Mouse (Mus musculus): ENCODE results near the gene Tas2r122.
"Not testable (repeated sequence)": the region's sequence is repeated elsewhere in the genome, so short reads cannot be mapped to it uniquely, and the experiment has no call there.

Gene Tas2r122

GRCm38 (mm10) chr6:132711828-132712227 is at the start of gene Tas2r122:
TSS of gene Tas2r122 (minus strand) at chr6:132711928.
- no peak for DNase-seq (ENCODE audit: low read depth, low spot score)

DNA sequence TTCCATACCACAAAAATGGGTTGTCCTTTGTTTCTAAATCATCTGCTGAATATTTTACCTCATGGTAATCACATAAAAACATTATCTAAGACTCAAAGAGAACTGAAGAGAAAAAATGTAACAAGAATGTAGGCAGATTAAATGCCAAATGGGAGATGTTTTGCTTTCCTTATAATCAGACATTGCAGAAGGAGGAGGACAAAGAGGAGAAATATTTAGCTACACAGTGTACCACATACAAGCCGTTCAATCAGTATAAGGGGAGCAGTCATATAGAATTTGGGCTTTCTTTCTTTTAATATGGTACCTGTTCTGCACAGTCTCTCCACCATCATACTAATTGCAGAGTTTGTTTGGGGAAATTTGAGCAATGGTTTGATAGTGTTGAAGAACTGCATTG is 42.7 kb upstream of the Tas2r122 start, which contains the start of gene Tas2r124:
Gene Tas2r124, plus strand, starts transcription at position 301 of the 400 bp plus-strand sequence.
- DNase-seq (ENCODE audit: low read depth, low spot score) = no peak

DNA sequence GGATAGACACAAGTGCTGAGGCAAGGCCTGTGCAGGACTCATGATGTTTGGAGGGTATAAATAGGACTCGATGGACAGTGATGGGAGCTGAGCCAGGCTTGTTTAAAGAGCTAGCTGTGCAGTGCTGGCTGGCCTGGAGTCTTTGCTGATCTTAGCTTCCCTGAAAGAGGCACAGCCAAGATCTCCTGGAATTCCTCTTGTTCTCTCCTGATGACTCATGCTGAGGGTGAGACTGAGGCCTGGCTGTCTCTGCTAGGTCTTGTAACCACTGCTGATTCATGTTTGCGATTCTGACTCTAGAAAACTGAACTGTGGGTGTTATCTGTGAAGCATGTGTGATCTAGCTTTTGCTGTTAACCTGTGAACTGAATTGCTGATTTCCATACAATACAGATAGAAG is 38.5 kb upstream of the Tas2r122 start:
- DNase-seq (ENCODE audit: low read depth, low spot score) = no peak

GRCm38 (mm10) chr6:132737935-132738334 is 26.2 kb upstream of the Tas2r122 start, which contains the start of gene Tas2r115:
TSS of gene Tas2r115 (minus strand) at chr6:132738035.
- no peak for DNase-seq (ENCODE audit: low read depth, low spot score)

DNA sequence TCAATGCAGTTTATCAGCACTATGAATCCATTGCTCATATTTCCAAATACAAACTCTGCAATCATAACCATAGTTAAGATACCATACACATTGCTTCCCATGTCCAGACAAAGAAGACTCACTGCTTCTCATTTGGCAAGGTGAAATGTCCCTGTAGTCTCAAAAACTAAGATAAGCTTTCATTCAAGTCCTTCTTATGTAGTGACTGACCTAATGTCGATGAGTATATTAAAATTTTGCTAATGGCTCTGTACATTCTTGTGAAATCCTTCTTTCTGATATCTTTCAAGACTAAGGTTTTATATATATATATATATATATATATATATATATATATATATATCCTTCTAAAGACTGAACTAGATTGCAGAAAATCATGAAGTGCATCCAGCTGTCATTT is 10.8 kb downstream of the Tas2r122 start, which contains the start of gene Tas2r121:
Gene Tas2r121, minus strand, starts transcription at position 101 of the 400 bp plus-strand sequence.
- DNase-seq (ENCODE audit: low read depth, low spot score) = no peak

GRCm38 (mm10) chr6:132691596-132691995 is 20.1 kb downstream of the Tas2r122 start:
- not testable (repeated sequence) for DNase-seq (ENCODE audit: low read depth, low spot score)
